Mouse (Mus musculus): Measurements from ENCODE around the gene Slc1a2.

DNA sequence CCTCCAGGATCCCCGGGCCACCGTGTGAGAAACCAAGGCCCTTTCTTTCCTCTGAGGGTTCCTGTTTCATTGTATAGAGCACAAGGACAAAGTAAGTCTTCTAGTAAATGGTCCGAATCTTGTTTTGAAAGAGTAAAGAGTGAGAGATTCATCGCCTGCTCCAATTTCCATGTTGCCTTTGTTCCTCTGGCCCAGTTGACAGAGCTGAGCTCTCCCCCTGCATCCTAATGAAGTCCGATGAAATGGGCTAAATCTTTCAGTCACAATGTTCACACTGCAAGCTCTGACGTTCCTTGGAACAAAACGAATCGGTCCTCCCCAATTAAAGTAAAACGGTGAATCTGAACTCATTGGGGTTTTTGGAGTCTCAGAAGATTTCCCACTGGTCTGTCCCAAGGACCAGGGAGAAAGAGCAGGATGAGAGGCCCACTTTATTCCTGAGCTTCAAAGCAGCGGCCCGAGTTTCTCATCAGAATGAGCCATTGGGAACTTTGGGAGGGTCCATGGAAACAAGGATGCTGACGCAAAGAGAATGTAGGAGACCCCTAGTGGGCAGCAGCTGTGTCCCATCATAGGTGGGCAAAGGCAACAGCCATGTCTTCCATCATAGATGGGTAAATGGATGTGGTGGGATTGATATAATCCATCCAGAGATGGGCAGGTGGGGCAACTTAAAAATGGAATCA, 37.6 kb upstream of the Slc1a2 start:
- TF ChIP-seq CTCF (IDR thresholded peaks at IDR 0.05; ENCODE audit: low read depth), result no peak
- no peak for TF ChIP-seq EP300 (IDR thresholded peaks at IDR 0.05; ENCODE audit: low read depth)
